Mouse (Mus musculus) ES-E14 (cell line): Measurements from ENCODE around the gene Spire2.

ENCODE experiments used
- CHD2 ChIP-seq: IDR thresholded peaks from 2 replicates; pipeline ENCODE4 v1.6.1; 2014; ENCODE audit warnings: mild to moderate bottlenecking, low read depth, low read length, inconsistent platforms
- HCFC1 ChIP-seq: IDR thresholded peaks from 2 replicates; pipeline ENCODE4 v1.6.1; 2012; ENCODE audit warnings: low read length, inconsistent platforms, borderline replicate concordance; ENCODE audit not compliant: insufficient read depth
- MAFK ChIP-seq: IDR thresholded peaks from 2 replicates; pipeline ENCODE4 v1.6.1; 2014; ENCODE audit warnings: mild to moderate bottlenecking, low read depth, low read length, inconsistent platforms; ENCODE audit not compliant: insufficient read depth
- ZC3H11A ChIP-seq: IDR thresholded peaks from 2 replicates; pipeline ENCODE4 v1.6.1; 2012; ENCODE audit warnings: low read depth, mild to moderate bottlenecking, inconsistent platforms, low read length, borderline replicate concordance
- ZNF384 ChIP-seq: IDR thresholded peaks from 2 replicates; pipeline ENCODE4 v1.6.1; 2012; ENCODE audit warnings: low read depth, low read length, inconsistent platforms

DNA sequence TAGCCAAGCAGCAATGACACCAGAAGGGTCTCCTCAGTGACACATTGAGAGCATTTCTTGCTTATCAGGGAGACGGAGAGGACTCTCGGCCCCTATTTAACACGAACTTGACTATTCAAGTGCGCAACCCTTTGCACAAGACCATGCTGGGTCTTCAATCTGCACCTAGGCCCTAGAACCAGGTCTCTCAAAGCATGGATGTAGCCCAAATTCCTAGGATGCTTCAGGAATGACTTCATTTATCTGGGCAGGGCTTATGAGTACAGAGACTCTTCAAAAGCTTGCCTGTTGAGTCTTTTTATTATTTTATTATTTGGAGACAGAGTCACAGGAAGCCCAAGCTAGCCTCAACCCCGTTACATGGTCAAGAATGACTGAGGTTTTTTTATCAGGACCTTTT is 48.0 kb upstream of the Spire2 start:
- TF ChIP-seq CHD2 = no peak
- no peak for TF ChIP-seq ZNF384
- TF ChIP-seq MAFK = no peak
- no peak for TF ChIP-seq ZC3H11A
- TF ChIP-seq HCFC1 = no peak
